Mouse (Mus musculus): ENCODE data around the gene Ccdc153.

The Ccdc153 gene

DNA sequence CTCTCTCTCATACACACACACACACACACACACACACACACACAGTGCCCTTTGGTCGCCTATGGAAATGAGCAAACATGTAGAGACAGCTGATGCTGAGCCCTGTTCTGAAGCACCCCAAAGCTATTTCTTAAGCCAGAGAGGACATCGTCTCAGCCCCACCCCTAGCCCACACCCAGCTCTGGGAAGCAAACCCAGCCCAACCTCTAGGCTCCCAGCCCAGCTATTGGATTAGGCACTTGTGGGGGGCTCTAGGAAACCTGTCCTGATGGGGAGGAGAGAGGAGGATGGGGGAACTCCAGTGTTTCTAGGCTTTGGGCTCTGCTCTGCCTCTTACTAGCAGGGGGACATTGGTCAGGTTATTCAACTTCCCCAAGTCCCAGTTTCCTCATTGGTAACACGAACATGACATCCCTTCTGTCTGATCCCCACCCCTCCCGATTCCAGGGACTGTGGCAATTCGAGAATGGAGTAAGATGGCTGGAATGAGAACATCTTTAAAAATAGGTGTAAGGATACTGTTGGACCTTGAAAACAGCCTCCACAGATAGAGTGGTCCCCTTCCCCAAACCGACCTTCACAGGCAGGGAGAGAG lies 45.9 kb downstream of the Ccdc153 start:
- no peak for DNase-seq (ENCODE audit: extremely low spot score, low spot score)

DNA sequence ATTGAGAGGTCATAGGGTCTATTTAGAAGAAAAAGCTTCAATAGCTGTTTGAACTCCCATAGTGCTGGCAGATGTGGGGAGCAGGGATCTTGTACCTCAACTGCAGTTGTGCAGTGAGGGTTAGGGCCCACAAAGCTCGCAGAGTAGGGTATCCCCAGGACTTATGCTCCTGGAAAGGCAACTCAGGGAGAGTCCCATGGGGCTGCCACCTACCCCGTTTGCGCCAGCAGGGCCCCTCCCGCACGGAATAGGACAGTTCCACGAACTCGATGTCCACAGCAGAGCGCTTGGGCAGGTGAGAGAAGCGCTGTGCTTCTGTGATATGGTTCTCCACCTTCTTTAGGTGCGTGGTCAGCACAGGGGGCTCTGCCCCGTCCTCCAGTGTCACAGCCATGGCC lies 46.5 kb downstream of the Ccdc153 start:
- DNase-seq (ENCODE audit: extremely low spot score, low spot score): peak; percentile 18

DNA sequence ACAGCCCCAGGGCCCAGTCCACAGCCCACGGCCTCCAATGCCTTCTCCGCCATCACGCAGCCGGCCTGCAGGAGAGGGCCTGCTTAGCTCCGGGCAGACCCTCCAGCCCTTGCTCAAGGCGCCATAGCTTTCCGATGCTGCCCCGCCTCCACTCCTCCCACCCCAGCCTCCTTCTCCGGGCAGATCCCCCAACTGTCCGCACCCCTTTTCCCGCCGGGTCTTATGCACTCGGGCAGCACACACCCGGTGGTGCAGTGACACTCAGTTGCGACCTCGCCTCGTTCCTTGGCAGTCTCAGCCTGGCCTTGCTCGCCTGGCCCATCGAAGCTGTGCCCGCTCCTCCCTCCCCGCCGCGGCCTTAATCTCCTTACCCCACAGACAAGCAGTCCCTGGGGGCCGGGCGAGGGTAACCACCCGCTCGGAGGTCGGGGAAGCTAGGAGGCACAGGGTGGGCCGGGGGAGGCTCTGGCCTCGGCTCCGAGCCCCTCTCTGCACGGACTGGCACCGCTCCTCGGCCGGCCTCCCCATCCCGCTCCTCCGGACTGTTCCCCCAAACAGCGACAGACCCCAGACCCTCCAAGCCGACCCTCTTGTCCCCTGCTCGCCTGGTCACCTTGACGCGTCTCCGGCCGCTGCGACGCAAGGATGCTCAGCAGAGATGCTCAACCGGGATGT lies 47.1 kb downstream of the Ccdc153 start:
- no peak for DNase-seq (ENCODE audit: extremely low spot score, low spot score)

DNA sequence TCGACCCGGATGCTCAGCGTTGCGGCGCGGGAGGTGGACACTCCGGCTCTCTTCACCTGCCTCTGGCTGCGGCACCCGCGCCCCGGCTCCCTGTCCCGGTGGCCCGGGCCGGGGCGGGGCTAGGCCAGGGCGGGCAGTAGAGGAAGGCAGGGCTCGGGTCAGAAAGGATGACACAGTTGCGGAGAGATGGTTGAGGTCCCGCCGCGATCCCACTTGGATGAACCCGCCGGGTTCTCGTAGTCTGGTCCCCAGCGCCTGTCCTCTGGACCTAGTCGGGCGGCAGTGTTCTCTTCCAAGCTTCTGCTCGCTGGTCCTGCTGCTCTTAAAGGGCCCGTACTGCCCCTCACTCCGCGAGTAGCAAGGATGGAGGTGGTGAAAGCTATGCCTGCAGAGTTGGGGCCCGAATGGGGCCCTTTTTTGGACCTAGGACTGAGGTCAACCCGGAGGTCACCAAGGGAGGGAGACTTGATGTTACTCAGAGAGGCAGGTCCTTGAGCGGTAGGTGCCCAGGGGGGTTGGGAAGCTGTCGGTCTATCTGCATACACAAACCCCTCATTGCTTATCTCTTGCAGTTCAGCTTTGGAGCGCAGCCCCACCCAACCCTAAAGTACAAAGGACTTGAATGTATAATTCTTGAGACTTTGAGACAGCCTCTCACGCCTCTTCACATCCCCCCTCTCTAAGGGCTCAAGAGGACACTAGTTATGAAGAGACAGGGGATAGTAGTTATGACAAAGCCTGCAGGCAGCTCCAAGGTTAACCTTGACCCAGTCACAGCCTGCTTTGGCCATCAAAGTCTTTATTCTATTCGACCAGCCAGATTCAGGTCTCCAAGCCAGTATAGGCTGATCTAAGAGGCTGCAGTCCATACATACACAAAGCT lies 47.8 kb downstream of the Ccdc153 start, which contains the start of gene Abcg4:
TSS of gene Abcg4 (minus strand) at position 540 of the 883 bp plus-strand sequence.
- peak; percentile 70 for DNase-seq (ENCODE audit: extremely low spot score, low spot score)

DNA sequence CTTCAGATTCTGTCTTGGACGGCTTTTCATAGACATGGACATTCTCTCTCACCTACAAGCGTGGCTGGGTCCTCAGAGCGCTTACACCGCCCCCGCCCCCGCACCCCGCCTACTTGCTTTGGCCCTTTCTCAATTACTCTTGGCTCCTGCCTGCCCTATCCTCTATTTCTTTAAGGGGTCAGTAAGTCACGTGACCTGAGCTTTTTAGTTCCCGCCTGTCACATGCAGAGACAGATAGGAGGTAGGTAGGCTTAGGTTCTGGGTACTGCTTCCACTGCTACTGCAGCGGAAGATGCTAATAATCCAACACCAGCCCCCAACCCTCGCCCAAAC lies 48.4 kb downstream of the Ccdc153 start:
- DNase-seq (ENCODE audit: extremely low spot score, low spot score): peak; percentile 22

DNA sequence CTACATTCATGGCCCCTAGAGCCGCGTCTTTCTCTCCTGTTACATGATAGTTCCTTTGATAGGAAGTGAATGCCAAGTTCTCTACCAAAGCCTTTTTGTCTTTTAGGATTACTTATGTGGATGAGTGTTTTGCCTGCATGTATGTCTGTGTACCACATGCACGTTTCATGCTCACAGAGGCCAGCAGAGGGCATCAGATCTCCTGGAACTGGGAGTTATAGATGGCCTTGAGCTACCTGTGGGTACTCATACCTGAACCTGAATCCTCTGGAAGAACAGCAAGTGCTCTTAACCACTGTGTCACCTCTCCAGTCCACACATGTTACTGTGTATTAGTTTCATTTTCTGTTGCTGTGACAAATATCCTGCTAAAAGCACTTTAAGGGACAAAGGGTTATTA lies 52.0 kb downstream of the Ccdc153 start:
- peak; percentile 27 for DNase-seq (ENCODE audit: extremely low spot score, low spot score)
